Mouse (Mus musculus) spleen, adult 12 weeks (tissue): ENCODE measurements around the gene 0610012G03Rik.

Experiments
- DNase-seq: peaks from one replicate; pipeline ENCODE4 v3.0.0; 2022; ENCODE audit warnings: low spot score

The 0610012G03Rik gene

DNA sequence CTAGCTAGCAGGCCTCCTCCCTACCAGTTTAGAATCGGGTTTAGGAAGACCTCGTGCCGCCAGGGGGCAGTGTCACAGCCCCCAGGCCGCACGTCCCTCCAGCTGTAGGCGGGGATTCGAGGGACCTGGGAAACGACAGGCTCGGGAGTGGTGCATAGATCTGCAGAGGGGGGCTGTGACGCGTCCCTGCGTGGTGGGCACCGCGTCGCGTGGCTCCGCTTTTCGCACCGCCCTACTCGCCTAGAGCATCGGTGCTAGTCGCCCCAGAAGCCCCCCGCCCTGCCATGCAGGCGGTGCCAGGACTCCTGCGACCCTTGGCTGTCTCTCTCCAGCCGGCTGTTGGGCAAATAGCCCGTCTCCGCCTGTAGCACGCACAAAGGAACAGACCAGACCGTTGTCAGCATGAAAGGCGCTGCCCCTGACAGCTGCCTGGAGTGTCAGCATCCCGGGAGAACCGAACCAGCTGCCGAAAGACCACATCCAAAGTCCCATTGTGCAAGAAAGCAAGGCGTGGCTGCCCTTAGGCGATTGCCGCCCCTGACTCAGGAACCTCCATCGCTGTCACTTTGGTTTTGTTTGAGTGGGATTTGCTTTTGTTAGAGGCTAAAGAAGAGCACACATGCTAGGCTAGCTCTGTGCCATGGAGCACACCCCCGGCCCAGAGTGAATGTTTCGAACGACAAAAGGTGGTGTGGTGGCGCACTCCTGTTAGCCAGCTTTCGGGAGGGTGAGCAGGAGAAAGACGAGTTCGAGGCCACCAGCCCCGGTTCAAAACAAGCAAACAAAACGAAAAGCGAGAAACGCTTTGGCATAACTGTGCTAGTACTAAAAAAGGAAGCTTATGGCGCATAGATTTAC is 15.2 kb downstream of the 0610012G03Rik start:
- DNase-seq, result peak; percentile 48

DNA sequence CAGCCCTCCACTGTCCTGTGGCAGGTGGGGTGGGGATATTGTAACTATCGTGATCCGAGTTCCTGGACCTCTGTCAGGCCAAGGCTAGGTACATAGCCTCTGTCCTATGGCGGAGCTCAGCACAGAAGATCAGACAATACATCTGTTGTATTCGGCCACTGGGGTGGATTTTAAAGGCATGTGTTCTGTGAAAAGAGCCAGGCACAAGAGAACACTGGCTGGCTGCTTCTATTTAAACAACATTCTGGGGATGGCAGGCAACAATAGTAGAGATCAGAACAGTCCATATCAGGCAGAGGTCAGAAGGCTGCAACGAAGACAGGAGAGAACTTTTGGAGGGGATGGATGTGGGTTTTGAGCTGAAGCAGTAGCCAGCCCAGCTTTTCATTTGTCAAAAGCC is 16.0 kb downstream of the 0610012G03Rik start:
- DNase-seq, result no peak

DNA sequence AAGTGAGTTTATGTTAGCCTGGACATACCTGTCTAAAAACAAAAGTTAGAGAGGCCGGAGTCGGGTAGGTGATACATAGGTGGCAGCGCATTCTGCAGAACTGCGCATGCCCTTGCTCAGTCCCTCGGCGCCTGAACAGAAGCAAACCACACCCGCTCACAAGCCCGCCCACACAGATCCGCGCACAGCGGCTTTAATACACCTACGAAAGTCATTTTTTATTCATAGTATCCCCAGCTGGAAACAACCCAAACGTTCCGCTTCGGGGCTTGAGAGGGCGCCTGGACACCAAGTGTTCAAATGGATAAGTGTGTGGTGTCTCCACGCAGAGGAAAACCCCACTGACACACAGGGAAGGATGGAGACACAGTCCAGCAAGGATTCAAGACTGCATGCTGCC is 17.0 kb downstream of the 0610012G03Rik start:
- no peak for DNase-seq

DNA sequence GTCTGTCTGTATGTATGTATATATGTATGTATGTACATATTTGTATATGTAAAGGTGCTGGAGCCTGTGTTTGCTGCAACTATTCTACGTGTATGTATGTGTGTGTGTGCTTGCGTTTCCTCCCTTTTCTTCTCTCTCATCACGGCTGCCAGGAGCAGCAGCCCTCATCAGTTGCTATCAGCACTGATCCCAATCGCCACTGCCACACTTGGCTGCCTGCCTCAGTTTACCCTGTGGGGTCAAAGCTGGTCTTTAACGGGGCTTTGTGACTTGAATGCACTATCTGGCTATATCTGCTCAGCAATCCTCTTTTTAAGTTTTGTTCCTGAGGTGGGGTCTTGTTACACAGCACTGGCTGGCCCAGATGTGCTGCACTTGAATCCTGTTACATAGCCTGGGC is 20.9 kb downstream of the 0610012G03Rik start:
- no peak for DNase-seq

DNA sequence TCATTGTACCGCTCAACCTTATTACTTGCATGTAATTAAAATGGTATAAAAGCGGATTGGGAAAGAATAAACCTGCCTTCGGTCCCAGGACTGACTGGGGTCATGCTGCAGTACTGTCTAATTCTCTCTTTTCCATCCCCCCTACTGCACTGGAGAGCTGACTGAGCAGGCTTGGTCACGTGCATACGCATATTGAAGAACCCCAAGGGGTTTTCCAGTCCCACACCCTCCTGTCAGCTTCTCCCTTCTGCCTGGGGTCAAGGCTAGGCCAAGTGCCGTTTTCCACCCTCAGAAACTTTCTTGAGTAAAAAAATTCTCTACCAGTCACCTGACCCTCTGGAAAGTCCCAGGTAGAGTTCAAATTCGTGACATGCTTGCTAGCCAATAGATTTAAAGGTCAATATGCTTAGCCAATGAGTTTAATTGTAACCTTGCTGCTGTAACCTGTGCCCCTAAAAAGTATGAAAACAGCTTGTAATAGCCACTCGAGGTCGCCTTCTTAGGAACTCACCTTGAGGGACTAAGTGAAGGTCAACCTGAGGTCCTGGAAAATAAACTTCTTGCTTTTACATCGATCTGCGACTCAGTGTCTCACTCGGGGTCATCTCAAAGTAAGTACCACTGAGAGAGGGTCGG is 21.6 kb downstream of the 0610012G03Rik start:
- no peak for DNase-seq

DNA sequence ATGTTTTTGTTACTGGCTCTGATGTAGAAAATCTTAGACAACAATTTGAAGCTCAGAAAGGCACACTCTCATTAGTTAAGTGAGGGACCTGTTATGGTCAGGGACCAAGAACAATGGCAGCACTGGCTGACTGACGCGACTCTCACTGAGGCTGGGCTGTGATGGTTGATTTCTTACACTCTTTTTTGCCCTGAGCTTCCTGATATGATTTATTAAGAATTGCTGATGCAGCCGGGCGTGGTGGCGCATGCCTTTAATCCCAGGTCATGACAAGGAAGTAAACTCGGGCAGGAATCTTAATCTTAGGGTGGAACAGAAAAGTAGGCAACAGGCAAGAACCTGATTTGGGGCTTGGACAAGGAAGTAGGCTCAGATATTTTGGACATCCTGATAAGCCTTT is 22.2 kb downstream of the 0610012G03Rik start:
- DNase-seq, result no peak

DNA sequence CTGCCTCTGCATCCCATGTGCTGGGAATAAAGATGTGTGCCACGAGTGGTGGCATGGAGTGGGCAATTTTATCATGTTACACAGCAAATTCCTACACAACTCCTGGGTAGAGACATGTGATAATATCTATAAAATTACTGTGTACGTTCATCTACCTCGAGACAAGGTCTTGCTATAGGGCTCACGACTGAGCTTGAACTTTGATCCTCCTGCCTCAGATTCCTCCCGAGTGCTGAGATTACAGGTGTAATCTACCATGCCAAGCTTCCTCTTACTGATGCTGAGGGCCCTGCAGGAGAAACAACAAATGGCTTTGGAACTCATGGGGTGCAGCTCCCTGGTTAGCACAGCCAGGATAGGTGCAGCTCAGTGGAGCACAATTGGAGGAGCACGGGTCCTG is 23.9 kb downstream of the 0610012G03Rik start:
- no peak for DNase-seq

DNA sequence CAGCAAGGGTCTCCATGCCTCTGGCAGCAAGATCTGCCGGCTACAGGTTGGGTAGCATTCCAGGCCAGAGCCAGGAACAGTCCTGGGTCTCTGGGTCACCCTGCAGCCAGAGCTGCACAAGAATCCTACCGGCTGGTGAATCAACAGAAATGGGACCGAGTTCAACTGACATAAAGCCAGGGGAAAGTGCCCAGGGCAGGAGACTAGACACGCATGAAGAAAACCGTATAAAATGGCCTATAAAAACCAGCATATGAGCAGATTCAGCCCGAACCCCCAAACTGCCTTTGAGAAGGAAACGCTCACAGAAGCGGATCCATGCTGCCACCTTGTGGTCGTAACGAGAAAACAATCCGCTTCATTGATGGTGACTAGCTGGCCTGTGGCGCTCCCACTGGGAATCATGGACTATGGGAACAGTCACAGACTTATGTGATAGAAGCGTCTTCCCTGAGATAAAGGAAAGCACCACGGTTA is 30.0 kb downstream of the 0610012G03Rik start:
- DNase-seq, result peak; percentile 38

DNA sequence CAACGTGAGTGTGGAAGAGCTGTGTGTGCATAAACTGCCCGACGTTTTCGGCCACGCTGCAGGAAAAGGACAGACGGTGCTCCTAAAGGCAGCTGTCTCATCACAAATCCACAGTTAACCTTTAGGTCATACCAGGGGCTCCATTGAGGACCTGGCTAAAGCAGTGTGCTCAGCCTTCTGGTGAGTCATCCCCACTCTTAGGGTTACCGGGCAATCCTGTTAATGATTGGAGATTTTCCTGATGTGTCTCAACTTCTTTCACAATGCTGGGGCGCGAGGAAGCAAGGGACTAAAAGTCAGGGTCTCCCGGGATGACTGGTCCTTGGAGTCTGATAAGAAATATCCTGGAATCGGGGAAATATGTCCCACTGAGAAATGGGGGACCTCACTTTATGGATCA is 30.5 kb downstream of the 0610012G03Rik start:
- no peak for DNase-seq

DNA sequence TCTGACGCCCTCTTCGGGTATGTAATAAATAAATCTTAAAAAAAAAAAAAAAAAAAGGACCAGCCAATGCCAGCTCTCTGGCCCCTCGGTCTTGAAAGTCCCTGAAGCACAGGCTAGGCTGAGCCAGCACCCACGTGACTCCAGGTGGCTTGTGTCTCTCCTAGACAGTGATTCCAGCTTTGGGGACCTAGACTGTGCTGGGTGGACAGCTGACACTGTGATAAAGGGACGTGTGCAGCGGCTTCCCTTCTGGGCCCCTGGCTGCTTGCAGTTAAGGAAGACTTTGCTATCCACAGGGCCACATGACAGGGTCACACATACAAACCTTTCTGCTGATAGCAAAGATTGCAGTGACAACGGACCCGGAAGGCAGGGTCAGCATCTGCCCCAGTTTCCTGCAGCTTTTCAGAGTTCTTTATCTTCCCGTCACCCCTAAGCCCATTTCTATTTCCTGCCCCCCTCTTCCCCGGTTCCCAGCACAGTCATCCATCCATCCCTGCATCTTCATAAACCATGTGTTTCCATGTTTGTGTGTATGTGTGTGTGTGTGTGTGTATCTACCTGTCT is 37.9 kb downstream of the 0610012G03Rik start:
- DNase-seq, result no peak

DNA sequence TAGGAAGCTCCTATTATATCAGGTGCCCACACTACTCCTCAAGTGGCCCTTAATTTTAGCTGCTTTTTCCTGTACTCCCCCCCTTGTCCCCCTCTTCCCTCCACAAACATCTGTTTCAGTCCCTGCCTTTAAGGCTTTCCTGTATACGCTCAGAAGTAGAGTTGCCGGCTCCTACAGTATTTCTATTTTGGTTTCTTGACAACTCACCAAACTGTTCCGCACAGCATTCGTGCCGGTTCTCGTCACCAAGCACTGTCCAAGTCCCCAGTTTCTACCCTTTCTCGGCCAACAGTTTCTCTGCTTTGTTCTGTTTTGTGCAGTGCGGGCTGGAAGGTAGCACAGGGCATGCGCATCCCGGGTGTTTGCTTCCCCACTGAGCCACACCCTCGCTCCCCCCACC is 39.3 kb downstream of the 0610012G03Rik start:
- no peak for DNase-seq

DNA sequence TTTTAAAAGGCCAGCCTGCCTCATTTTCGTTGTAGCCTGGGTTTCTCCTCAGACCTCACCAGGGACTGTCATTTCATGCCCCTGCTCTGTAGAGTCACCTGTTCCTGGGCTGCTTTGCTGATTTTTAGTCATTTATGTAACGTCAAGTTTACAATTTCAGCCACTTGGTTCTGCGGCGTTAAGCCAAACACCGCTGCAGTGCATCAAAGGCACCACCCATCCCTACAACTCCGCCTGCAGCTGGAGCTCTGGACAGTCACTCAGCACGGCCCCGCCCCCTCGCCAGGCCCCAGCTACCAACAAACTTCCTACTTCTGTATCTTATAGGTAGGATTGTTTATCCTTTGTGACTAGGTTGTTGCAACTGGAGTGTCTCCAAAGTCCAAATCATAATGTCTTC is 41.4 kb downstream of the 0610012G03Rik start:
- no peak for DNase-seq

DNA sequence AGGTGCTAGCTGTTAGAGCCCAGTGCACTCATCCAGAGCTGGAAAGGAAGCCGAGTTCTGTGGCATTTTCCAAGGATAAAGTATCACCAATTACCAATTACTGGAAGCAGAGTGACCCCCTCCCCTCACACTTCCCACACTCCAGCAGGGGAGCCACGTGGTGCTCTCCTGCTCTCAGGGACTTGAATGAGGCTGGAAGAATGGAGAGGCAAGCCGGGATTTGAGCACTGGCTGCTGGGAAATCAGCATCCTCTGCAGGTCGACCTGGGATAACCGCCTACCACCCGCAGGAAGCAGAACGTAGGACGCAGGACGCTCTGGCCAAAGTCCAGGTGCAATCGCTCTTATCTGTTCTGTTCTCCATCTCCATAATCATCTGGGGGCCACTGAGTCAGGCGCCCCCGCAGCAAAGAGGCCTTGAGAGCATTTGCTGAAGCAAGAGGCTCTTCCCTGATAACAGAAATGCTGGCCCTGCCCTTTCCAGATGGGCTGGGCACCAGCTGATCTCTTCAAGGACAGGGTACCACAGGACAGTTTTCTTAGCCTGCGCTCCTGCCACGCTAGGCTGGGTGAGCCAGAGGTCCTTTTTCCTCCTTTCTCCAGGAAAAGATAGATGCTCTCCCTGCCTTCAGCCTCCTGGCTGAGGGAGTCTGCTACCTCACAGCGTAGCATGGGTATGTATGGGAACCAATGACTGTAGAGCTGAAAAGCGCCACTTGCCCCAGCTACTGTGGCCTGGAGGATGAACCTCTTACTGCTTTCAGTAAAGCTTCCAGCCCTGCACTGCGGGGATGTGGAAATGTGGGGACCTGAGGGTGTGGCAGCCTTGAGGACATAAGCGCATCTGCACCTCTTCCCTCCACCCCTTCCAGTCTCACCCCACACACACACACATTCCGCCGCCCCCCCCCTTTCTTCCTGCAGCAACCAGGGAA is 42.1 kb downstream of the 0610012G03Rik start:
- no peak for DNase-seq

DNA sequence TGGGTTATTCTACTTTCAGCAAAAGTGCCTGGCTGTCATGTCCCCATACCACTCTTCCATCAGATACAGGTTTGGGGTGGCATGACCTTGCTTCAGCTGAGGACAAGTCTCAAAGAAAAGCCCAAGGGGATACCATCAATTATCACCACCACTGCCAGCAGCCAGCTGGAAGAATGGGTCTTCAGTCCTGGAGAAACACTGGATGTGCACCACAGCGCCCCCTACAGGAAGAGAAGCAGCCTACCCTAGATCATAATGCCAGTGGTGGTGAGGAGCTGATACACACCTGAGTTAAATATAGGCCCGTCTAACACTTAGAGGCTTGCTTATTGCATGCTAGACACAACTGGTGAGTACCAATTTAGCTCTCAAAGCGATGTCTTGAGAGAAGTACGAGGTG is 43.0 kb downstream of the 0610012G03Rik start:
- no peak for DNase-seq

DNA sequence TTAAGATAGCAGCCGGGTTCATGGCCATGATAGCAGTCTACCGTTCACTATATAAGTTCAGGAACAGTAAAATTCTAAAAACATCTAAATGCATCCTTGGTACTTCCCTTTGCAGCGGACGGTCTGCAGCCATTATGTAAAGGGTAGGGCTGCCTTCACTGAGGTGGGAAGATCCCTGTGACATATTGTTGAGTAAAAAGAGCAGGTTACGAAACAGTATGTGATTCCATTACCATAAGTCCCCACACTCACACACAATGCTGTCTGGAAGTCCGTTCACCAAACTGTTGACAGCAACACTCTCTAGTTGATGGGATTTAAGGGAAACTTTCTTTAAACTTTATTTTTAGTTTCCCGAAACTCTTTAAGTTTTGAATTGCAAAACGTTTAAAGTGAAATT is 45.1 kb downstream of the 0610012G03Rik start:
- no peak for DNase-seq

DNA sequence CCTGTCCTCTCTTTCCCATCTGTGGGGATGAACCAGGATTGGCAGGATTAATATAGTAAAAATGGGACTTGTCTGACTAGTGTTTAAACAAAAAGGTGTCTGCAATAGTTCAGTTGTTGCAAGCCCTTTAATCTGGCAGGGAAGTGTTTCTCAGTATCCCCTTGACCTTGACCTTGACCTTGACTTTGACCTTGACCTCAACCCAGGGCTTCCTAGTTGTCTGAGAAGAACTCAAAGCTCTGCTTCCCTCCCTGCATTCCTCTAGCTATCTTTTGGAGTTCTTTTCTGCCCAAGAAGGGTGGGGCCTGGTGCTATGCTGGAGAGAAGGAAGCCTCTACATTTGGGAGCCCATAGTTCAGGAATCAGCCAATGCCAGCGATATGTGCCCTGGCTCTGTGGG is 46.4 kb downstream of the 0610012G03Rik start:
- no peak for DNase-seq

DNA sequence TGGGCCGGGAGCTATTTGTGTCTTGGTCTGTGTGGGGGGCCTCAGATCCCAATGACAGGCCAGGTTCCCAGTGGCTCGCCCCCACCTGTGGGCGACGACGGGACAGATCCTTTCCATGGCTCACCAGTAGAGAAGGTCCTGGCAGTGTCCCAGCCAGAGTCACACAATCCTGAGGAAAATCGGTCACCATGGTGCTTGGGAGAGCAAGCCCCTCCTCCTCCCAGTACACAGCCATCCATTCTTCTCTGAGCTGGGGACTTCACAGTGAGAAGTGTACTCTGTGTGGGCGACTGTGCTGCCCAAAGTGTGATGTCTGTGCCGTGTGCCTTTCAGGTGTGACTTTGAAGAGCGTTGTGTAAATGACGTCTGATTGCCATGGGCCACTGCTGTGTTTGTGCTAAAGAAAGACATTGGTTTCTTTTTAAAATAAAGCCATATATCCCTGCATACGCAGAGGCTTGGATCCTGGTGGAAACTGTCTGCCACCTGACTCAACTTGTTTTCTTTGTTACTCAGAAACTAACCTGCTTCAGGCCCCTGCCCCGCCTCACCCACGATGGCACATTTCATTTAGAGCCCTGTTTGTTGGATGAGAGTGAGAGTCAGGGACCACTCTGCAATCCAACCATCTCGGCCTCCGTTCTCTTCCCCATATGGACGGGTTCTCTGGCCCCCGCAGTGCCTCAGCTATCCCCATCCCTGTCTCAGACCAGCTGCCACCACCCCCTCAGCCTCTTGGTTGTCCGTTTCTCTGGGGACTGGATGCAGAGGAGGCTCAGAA is 49.6 kb downstream of the 0610012G03Rik start:
- DNase-seq, result no peak
